Mouse (Mus musculus) kidney, postnatal 10 days (tissue): ENCODE measurements at regions not wholly inside any gene's neighbourhood (a gene's known extent, or its start where the extent isn't known, plus 50 kb on each side); places are given as distances from the start of the nearest gene placed in this dataset.

Experiments used
- DNase-seq: peaks from one replicate; pipeline ENCODE4 v3.0.0; 2021; ENCODE audit warnings: mixed read lengths

DNA sequence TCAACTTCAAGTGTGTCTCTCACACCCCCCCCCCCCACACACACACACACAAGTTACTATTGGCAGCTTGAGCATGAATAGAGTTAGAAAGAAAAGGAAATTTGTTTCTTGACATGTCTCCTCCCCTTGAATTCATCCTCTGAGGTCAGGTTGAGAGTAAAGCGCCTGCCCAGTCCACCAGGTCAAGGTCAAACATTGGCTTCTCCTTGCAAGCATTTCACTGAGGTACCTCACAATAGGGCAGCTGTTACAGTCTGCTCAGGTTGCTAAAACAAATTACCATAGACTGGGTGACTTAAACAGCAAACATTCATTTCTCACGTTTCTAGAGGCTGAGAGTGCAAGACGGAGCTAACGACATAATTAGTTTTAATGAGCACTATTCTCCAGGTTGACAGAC lies 344.2 kb downstream of the Galc start:
- DNase-seq: no peak

DNA sequence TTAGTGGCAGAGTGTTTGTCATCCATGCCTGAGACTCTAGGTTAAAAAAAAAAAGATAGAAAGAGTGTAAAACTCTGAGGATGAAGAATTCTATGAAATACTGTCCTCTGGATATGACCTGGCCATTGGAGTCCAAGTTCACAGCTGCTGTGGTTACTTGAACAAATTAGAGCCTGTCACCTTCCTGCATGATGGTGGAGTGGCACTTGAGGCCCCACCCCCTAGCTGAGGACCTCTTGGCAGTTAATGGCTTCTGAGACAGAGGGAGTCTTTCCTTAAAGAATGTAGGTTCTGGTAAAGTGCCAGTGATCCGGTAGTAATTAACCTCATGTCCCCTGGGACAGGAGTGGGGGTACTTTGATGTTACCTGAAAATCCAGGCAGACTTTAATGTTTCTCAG lies 346.5 kb downstream of the Galc start:
- DNase-seq: no peak

DNA sequence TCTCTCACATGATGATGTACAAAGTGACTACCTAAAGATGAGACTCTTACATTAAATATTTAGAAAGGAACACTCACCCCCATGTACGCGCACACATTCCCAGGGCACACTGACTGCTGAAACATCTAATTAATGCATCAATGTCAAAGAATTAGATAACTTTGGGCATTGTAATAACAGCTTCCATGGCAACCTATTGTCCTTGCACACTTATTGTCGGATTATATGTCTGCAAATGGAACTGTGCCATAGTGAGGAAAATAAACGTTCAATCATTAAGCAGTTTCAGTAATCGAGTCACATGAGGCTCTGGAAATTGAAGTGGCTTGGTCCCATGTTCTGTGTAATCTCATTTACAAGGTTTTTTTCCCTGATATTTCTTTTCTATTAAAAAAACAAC lies 360.0 kb downstream of the Galc start:
- no peak for DNase-seq

DNA sequence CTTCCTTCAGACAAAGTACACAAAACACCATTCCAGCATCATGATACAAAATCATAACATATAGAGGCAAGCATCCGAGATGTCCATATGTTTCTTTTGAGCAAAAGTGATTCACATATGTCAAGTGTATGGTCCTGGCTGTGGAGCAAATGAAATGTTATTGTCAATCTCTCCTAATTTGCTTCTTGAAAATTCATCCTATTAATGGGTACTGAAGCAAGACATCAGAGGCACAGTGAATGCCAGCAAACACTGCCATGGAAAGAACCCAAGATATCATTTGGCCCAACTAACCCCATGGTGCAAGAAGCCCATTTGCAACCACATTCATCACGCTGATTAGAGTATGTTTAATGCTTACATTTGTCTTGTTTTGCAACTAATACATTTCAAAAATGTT lies 361.1 kb downstream of the Galc start:
- no peak for DNase-seq

DNA sequence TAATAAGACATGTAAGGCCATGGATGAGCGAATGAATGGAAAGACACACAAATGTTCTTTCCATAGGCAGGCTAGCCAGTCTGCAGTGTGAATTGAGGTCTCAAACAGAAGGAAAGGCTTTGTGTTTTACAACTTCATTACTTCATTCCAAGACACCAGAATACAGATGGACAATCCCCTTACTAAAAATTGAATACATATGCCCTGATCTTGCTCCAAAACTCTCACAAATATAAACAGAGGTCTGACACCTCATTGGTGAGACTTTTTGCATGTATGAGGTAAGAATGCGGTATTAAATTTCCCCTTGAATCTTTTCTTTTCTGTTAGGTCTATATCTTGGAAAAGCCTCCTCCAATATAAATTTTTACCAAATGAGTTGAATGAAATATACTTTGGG lies 363.3 kb downstream of the Galc start:
- DNase-seq: no peak

DNA sequence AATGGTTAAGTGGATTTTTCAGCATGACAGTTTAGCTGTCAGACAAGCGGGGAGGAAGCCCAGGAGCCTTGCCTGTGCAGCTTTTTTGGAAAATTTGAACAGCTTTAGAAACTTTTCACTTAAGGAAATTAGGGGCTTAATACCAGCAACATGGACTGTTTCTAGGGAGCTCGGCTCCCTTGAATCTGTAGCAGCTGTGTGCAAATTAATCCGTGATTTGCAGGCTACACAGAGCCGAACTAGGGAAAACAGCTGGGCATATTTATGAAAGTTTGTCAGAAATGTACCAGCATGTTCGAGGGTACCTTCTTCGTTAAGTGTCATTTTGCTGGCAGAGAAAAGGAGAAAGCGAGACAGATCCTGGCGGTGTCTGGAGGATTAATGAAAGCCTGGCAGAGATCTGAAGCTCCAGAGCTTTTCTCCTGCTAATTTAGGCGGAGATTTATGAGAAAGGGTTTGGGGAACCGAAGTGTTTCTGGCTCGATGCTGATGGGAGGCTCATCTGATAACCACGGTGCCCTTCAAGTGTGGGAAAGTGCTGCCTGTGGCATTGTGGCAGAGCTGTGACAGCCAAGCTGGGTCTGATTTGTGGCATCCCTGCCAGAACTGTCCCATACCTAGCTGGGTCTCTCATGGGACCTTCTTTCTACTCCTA lies 370.3 kb downstream of the Galc start:
- no peak for DNase-seq

DNA sequence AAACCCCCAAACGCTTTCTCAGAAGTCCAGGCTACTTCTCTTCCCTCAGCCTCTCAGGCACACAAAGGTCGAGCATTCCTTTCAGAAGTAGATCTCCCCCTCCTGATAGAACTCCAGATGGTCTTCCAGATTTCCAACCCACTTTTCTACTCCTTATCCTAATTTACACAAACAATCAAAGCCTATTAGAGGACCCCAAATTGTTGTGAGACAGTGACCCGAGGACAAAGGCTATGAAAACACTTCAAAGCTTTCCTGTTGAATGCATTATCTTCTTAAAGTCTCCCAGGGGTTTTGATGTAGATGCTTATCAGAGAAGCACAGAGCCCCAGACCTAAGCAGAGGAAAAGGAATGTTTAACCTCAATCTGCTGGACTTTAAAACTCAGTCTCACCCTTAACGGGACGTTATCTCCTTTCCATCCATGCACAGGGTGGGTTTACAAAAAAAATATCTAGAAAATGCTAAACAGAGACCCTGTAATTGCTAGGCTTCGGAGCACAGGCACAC lies 370.9 kb downstream of the Galc start:
- no peak for DNase-seq

DNA sequence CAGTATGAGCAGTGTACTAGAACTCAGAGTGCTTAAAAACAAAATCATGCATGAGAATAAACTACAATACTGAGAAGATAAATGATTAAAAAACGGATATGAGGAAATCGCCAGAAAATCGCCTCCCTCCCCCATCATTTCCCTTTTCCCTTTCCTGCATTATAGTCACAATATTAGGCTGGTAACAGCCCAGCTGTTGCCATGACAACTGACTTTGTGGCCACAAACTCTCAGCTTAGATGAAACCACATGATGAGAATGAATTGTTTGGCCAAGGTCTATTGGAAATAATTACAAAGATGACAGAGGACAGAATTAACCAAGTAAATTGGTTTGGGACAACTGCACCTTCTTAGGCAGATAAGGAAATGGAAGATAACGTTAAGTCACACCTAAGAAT lies 376.8 kb downstream of the Galc start:
- no peak for DNase-seq

DNA sequence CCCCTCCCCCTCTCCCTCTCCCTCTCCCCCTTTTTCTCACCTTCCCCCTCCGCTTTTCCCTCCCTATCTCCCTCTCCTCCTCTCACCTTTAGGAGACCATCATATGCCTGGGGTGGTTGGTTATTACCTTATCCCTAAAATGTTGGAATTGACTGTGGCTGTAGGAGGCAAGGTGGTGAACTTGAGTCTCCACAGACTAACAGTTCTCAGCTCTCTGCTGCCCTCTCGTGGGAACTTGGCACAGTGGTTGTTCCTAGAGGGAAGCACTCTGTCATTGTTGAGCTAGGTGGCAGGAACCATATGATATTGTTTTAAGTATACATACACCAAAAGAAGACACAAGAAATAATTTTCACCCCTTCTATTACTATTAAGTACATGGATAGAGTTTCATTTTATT lies 386.9 kb downstream of the Galc start:
- DNase-seq: peak; percentile 87

DNA sequence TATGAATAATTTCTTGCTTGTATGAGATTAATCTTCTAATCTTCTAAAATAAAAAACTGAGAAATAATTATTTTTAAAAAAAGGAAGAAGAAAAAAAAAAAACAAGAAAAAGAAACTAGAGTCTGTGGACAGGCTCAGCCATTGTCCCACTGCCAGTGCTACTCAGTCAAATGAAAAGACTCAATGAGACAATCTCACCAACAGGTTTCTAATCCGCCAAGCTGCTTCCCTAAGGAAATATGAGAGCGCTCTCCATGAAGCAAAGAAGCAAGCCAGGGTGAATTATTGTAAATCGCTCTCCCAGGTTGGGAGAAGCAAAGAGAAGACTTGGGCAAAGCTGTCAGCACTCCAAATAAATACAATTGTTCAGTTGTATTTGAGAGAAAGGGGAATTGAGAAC lies 396.3 kb downstream of the Galc start:
- no peak for DNase-seq

DNA sequence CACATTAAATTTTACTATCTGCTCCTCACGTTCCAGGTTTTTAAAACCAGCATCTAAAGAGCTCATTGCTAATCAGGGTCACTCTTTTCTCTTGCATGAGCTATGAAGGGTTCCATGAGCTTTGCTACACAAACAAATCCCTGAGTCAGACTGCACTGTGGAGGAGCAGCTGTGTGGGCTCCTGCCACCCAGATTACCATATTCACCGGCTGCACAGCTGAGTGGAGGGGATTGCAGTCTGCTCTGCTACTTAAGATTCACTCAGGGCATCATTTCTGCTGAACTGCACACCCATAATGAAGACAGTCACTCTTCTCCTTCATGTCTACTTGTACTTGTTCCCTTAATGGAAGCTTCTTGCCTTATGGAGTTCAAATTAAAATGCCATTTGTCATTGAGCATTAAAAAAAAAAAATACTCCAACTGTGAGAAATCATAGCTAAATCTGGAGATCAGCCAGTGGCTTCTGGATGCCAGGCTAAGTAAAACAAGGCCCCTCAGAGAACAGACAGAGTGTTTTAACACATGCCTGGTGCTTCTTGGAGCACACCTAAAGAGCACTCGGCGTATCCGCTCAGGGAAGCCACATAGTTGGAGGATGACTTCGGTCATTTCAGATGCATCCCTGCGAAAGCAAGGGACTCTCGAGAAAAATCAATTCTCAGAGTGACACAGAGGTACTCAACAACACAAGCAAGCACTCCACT lies 422.9 kb downstream of the Galc start:
- no peak for DNase-seq

DNA sequence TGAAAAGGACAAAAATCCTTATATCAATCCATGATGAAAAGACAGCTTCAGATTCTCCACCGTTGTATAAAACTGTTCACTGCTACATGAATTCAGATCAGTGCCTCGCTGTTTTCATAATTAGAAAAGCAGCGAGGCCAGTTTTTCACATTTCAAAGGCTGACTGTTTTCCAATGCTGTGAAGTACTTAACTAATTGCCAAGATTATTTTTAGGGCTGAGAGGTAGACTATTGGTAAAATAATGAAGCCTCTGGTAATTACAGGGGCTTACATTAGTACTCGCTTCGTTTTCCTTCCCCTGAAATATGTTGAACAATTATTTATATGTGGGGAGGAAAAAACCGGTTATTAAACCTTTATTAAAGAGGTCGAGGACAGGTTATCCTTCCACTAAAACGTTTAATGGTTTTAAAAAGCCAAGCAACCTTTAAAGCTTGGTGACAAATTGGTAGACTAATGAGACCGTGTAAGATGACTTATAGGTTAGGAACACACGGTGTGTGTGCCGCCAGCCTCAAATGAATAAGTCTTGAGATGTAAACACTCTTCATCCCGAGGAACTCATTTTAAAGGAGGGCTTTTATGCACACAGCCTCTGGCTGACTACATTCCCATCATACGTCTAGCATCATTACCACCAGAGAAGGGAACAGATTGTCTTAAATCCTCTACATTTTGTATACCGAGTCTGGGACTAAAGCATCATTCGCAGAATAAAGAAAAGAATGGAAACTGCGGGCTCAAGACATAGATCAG lies 465.7 kb downstream of the Galc start:
- DNase-seq: no peak

DNA sequence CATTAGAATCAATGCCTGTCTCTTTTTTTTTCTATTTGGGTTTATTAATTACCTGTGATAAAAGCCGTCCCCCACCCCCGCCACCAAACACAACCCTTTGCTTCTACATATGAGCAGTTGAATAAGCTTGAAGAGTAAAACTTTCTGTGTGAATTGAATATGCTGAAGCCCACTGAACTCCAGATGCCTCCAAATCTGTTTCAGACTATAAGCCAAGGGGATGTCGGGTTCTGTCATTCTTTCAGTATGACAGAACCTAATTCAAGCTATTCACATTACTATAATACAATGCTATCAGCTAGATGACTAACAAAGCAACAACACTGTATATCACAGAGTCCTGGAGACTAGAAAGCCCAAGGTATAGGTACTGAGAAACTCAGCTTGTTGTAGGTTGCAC lies 475.8 kb downstream of the Galc start:
- no peak for DNase-seq

DNA sequence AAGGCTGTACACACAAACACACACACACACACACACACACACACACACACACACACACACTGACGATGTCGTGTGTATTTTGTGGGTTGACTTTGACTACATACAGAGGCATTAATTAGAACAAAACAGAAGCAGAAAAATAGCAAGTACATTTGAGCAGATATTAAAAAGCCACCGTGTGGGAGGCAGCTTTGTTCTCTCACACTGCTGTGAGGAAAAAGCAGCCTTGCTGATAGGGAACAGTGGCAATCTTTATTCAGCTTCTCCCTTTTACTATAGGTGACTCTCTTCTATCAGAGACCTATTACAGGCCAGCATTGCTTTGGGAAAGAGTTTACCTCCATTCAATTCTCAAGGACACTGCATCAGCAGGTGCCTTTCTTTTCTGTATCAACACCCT lies 500.1 kb downstream of the Galc start:
- DNase-seq: no peak

DNA sequence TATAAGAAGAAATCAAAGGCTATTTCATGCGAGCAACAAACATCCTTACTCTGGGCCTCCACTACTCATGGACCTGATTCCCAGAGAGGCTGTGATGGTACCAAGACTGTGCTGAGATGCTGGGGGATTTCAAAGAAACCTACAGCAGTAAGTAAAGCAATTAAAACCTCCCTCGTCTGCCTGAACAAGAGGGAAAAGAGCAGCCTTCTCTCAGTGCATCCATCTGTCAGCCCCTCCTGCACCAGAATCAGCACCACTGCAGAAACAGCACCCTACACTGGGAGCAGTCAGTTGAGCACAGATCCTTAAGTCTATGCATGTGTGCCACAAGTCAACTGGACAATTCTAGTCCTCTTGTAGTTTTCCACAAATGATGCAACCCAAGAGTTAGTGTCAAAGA lies 500.6 kb downstream of the Galc start:
- no peak for DNase-seq

DNA sequence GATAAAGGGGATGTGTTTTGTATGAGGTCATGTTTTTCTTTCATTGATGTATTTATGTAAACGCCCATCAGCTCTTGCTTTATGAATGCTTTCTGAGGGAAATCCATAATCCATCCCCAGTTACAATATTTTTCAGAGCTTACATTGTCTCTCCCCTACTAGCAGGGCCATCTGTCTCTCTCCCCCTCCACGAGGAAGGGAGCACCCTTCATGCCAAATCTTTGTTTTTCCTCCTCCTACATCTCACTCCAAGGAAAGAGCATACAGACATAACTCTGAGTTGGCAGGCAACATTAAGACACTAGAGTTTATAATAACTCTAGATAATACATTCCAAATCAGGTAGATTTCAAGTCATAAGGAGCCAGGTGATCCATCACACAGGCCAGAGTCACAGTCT lies 509.1 kb downstream of the Galc start:
- DNase-seq: no peak

DNA sequence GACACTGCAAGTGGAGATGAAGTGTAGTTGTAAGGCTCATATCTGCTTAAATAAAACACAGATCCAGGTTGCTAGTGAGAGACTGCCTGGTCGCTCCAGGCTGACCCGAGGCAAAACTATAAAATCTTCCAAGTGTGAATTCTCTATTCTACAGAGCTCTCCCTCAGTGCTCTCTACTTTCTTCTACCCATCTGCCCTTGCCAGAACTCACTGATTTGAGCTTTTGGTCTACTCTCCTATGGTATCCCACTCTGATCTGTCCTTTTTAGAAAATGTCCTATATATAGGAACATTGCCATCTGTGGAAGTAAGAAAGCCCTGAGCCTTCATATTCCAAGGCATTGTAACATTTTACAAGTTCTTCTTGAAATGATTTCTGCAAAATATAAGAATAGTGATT lies 518.3 kb downstream of the Galc start:
- DNase-seq: no peak

DNA sequence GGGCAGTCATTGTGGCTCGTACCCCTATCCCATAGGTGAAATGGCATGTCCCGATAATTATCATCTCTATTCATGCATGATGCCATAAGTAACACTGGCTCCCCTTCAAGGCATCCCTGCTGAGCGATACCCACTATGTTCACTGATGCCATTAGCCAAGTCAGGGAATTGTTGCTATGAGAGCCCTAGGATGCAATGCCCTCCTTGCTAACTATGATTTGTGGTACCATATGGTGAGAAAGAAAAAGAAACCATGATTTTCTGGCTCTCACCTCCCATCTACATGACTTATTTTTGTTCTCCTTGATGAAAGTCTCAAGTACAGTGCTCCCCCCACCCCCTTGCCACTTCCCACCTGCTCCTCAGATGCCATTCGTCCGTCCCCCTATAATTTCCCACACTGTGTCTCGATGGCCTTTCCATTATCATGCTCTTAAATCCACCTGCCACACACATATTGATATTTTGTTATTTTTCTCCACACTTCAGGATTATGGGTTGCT lies 527.1 kb downstream of the Galc start:
- DNase-seq: no peak

DNA sequence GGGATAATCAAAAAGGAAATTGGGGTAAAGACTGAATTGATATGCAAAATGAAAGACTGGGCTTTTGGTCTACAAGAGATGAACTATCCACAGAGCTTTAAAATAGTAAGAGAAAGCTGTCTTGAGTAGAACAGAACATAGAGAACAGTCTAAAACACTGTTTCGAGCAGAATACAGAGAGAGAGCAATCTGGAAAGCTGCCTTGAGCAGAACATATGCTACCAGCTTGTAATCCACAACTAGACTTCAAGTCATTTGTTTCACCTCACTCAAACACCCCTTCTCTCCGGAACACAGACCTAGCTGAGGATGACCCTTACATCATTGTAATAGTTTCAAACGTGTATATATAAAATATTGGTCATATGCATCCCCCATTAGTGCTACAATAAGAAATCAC lies 538.7 kb downstream of the Galc start:
- no peak for DNase-seq

DNA sequence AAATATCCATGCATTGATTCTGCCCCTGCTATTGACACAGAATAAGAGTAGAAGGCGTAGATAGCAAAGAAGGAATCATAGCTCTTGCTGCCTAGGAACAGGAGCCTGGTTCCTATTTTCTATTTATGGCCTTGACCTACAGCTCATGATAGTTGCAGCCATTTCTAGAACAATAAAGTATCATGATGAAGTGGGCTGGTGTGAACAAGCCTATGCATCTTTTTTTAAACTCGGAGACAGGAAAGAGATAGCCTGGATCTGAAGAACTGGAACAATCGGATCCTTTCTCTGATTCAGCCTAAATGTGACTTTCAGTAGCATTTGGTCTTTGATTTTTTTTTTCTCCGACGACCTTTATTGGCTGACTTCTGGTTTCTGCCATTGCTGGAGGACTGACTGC lies 541.4 kb downstream of the Galc start:
- no peak for DNase-seq
